Mouse (Mus musculus): ENCODE results near the gene Syne4.

Gene Syne4

DNA sequence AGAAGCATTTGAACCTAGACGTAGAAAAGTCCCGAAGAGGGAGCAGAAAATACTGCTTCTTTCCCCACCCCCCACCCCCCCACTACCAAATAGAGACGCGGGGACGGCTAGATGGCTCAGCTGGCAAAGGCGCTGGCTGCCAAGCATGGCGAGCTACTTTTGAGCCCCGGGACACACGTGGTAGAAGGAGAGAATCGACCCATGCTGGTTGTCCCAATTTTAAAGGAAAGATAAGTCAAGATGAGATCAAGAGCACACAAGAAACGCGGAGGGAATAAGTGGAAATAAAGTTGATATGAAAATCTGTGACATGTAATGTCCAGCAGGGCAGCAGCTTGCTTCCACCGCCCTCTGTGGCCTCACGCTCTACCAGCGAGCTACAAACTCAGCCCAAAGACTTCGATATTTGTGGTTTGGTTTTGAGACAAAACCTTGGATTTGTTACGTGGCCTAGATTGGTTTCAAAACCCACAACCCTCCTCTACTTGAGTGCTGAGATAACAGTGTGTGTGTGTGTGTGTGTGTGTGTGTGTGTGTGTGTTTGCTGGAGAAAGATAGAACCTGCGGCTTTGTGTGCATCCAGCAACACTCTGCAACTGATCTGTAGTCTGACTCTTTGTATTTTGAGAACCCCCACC lies 18.1 kb downstream of the Syne4 start:
- peak; percentile 53 for DNase-seq

DNA sequence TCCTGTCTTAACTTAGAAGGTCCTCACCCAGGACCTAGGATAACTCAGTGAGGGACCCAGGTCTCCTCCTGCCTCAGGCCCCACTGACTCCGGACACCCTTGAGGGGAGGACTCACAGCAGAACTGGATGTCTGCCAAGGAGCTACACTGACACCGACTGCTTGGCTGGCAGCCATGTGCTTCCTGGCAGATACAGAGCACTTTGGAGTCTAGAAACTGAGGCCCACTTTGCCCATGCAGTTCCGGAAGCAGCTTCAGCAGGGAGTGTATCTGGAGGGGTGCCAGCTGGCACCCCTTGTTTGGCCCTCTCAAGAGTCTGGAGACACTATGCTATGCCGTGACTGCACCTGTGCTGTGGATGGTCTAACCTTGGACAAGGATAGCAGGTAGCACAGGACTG lies 18.8 kb downstream of the Syne4 start:
- DNase-seq, result peak; percentile 91

DNA sequence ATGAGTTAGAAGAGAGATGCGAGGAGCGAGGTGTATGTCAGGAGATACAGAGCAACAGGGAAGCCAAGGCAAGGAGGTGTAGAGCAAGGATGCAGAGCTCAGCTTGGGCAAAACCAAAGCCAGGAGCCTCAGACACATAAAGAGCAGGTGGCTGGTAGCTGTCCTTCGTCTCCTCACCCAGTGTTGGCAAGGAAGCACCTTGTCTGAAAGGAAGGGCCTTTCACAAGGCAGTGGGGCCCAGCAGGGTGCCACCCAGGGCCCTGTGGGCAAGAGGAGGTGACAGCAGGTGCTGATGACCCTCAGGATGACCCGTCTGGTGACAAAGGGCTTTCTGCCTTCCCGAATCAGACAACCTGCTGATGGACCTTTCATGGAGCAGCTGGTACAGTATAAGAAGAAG lies 20.0 kb downstream of the Syne4 start:
- DNase-seq, result peak; percentile 75

- DNase-seq, result no peak
Observed at GRCm38 (mm10) chr7:30335688-30336087, 21.1 kb downstream of the Syne4 start.

- peak; percentile 89 for DNase-seq
Observed at GRCm38 (mm10) chr7:30336384-30336783, 21.8 kb downstream of the Syne4 start.

GRCm38 (mm10) chr7:30339432-30340109 lies 25.0 kb downstream of the Syne4 start:
- peak; percentile 80 for DNase-seq

DNA sequence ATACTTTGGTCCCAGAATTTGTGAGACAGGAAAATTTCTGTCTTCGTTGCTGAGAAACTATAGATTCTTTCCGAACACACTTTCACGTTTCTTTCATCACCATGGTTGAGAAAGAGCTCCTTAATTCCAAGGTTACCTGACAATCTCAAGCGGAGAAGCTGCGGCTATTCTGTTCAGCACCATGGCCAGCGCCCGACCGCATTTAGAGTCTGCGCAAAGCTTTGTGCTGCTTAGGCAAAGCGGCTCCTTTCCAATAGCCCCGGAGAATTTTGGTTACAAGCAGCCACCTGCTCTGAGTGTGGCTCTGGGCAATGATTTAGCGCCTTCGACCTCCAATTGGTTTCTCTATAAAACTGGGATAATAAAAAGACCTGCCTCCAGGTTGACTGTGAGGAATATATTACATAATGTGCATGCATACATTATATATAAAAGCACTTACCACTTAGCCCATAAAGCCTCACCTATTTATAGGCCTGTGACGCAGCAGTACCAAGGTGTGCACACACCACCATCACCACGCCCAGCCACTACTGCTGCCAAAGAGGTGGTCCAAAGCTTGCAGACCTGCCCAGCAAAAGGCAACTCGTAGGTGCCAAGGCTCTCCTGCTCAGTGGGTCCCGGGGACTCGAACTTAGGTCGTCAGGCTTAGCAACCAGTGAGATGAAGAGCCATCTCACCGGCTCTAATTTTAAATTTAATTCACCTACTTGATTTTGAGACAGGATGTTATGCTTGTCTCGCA lies 32.2 kb downstream of the Syne4 start:
- DNase-seq, result no peak

GRCm38 (mm10) chr7:30347828-30348227 lies 33.2 kb downstream of the Syne4 start:
- DNase-seq, result peak; percentile 84

DNA sequence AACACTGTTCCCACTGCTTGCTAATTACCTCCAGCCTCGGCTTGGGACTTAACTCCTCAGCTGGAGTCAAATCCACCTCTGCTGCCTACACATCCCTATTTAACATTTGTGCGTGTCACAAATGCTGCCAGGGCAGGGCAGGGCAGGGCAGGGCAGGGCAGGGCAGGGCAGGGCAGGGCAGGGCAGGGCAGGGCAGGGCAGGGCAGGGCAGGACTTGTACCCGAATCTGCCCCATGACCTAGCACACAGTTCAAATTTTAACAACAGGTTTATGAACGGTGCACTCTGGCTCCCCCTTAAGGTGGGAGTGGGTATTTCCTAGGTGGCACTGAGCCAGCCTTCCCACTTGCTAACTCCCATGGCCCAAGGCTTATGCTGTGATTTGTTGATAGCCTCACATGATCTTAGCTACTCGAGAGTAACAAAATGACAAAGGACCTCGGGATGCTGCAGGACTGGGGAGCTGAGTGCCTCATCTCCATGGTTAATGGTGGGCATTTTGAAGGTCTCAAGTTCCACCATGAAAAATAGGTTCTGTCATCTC lies 38.7 kb downstream of the Syne4 start:
- peak; percentile 69 for DNase-seq

DNA sequence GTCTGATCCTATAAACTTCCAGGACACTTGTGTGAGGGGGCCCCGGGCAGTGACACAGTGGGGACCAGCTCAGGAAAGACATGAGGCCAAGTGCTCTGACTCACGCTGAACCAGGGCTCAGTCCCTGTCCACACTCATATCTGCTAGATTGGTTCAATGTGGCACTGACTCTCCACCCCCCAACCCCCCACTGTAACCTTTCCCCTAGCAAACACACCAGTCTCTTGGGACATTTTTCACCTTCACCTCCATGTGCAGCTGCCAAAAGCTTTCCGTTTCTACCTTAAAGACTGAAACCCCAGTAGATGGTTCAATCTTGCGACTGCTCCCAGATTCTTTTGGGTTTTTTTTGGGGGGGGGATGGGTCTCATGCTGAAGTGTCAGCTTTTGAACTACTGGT lies 39.5 kb downstream of the Syne4 start:
- no peak for DNase-seq

DNA sequence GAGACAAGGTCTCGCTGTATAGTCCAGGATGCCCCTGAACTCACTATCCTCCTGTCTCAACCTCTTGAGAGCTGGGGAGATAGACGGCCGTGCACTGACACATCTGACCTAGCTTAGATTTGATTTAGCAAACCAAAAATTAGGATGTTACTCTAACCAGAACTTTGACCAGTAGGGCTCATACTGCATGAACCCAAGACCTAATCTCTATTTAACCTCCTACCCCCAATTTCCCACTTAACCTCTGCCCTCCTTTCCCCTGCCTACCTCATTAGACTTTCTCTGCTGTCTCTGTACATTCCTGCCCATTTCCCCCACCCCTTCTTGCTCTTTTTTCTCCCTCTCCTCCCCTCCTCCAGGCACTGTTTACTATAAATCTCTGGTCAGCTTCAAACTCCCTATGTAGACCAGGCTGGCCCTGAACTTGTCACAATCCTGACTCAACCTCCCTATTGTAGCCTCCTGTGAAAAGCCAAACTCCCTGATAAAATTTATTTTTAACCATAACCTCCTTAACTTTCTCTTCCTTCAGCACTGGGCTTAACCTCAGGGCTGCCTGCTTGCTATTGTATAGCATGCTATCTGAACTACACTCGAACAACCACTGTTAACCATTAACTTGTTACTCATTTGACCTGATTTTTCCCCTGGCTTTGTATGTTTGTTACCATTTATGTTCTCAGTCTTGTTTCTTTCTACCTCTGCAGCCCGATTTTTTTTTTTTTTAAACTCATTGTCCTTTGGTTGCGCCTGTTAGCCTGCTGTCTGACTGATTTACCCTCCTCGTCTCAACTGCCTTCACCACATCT lies 44.0 kb downstream of the Syne4 start:
- peak; percentile 4 for DNase-seq

DNA sequence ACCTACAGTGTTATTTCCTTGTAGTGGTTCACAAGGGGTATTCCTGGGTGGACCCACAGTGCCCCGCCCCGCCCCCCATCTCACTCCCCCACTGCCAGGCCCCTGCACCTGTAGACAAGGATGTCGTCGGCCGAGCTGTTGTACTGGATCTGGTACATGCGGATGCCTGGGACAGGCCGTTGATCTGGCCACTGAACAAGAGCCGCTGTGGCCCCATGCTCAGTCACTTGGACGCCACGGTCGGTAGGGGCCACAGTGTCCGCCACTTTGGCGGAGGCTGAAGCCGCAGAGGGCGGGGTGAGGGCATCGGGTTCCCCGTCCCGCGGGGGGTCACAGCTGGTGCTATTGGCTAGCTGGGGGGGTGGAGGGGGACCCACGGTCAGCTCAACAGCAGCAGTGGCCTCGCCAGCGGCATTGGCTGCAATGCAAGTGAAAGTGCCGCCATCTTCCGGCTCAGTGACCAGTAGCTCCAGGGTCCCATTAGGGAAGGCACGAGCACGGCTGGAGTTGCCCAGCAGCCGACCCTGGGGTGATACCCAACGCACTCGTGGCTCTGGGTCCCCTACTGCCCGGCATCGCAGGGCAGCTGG lies 44.8 kb downstream of the Syne4 start:
- DNase-seq, result no peak

DNA sequence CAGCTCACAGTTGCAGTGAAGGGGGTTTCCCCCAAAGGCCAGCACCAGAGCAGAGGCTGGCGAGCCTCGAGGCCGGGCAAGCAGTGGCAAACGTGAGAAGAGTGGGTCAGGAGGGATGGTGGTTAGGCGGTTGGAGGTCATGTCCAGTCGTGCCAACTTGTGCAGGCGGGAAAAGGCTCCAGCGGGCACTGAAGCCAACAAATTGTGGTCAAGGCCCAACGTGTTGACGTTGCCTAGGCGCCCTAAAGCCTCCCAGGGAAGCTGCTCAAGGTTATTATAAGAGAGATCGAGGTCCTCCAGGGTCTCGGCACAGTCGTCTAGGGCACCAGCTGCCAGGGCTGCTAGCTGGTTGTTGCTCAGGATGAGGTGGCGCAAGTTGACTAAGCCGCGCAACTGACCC lies 45.4 kb downstream of the Syne4 start:
- no peak for DNase-seq

GRCm38 (mm10) chr7:30362652-30363343 lies 48.2 kb downstream of the Syne4 start, which contains the start of gene Lrfn3:
Gene Lrfn3 (minus strand): TSS chr7:30362772.
- DNase-seq, result peak; percentile 76

- peak; percentile 25 for DNase-seq
Observed at GRCm38 (mm10) chr7:30363344-30363738, 48.7 kb downstream of the Syne4 start.

GRCm38 (mm10) chr7:30367466-30367865 lies 52.9 kb downstream of the Syne4 start:
- DNase-seq, result peak; percentile 1
